Mouse (Mus musculus) frontal cortex, postnatal 25 days (tissue): ENCODE results near the gene Fdx1.

Source experiments
- DNase-seq, 2 experiments: peaks; one replicate each; pipeline ENCODE4 v3.0.0; 2022; ENCODE audit warnings: low spot score in 2 of 2

Gene Fdx1

GRCm38 (mm10) chr9:51961190-51961909, 2.0 kb downstream of the Fdx1 start:
- no peak for DNase-seq

DNA sequence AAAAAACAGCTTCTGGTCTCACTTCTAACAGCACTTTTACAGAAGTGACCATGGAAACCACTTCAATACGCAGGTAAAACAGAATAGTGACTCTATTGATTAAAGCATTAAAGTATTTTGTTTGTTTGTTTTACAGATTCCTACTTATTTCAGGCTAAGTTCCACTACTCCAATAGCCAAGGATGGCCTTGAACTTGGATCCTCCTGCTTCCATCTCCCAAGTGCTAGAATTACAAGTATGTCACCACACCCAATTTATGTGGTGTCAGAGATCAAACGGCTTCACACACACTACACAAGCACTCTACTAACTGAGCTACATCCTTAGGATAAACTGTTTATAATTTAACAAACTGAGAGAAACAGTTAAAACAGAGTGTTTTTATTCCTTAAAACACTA, 3.0 kb downstream of the Fdx1 start:
- no peak for DNase-seq

- no peak for DNase-seq
These were observed 4.4 kb downstream of the Fdx1 start for GRCm38 (mm10) chr9:51958981-51959380.

GRCm38 (mm10) chr9:51957025-51957424, 6.3 kb downstream of the Fdx1 start:
- DNase-seq: no peak

DNA sequence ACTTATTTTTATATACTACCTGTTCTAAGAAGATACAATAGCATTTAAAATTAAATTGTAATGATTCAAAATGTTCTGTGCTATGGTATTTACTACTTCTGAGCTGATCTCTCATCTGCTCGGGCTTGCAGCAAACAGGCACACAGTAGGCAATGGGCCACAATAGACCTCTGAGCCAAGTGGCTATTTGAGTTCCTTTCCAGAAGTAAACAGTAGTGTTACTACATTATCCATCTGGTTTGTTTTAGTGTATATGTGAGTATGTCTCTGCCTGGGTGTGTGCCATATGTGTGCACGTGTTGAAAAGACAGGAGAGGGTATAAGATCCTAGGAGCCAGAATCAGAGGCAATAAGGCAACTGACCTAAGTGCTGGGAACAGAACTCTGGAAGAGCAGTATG, 6.9 kb downstream of the Fdx1 start:
- no peak for DNase-seq

DNA sequence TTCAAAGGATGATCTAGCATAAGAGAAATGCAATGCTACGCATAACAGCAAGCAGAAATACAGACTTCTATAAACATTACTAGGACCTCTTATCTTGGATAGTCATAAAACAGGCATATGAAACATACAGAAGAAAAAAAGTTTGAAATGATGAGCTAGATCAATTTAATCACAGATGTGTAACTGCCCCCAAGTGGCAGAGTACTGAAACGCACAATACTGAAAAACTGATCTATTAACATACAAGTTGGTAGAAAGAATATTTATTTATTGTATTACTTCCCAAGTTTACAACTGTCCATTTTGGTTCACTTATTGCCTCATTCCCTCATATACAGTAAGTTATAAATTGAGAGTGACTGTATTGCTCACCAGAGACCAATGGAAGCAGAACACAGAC, 12.0 kb downstream of the Fdx1 start:
- no peak for DNase-seq

GRCm38 (mm10) chr9:51950667-51951066, 12.7 kb downstream of the Fdx1 start:
- no peak for DNase-seq

DNA sequence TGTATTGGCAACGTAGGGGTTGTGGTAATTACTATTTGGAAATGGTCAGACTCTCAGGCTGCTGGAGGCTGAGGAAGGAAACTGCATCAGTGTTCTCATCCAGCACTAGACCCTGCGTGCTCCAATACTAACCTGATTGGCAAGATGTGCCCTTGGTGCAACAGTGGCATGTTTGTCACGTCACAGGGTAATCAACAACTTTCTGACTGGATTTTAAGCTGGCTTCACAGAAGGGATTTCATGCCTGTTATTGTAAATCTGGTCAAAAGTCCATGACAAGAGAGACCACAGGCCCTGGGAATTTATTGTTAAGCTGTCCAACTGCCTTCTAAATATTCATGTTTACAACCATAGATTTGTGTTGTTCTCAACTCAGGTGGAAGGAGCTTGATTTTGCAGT, 13.1 kb downstream of the Fdx1 start:
- no peak for DNase-seq

GRCm38 (mm10) chr9:51943934-51944333, 19.4 kb downstream of the Fdx1 start:
- no peak for DNase-seq

- no peak for DNase-seq
These were observed 28.7 kb downstream of the Fdx1 start for GRCm38 (mm10) chr9:51934641-51935040.

GRCm38 (mm10) chr9:51931997-51932396, 31.4 kb downstream of the Fdx1 start:
- DNase-seq: no peak

DNA sequence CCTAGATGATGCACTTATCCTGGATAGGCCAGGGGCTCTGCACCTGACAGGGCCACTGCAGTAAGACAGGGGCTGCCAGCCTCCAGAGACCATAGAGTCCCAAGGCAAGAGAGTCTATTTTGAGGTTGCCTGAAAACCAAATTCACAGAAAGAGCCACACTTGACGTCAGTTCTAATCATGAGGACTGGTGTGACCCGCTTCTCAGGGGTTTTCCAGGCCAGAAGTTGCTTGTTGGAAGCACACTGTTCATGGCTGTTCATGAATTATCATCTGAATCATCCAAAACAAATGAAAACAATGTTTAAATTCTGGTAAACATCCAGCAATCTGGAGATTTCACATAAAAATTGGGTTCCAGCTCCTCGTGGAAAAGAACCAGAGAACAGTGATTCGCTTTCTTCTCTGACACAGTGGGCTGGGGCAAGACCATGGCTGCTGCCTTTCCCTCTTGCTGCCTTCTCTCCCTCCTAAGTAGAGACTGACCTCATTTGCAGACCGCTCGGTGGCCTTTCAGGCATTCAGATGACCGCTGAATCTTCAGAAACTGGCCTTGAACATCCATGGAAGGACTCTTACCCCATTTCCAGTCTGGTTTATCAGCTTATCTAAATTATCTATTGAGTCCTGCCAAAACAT, 32.2 kb downstream of the Fdx1 start:
- DNase-seq: no peak

GRCm38 (mm10) chr9:51929972-51930371, 33.4 kb downstream of the Fdx1 start:
- no peak for DNase-seq

GRCm38 (mm10) chr9:51928659-51929058, 34.7 kb downstream of the Fdx1 start:
- DNase-seq: no peak

GRCm38 (mm10) chr9:51928116-51928515, 35.2 kb downstream of the Fdx1 start:
- DNase-seq: no peak

GRCm38 (mm10) chr9:51927680-51928079, 35.7 kb downstream of the Fdx1 start:
- no peak for DNase-seq

DNA sequence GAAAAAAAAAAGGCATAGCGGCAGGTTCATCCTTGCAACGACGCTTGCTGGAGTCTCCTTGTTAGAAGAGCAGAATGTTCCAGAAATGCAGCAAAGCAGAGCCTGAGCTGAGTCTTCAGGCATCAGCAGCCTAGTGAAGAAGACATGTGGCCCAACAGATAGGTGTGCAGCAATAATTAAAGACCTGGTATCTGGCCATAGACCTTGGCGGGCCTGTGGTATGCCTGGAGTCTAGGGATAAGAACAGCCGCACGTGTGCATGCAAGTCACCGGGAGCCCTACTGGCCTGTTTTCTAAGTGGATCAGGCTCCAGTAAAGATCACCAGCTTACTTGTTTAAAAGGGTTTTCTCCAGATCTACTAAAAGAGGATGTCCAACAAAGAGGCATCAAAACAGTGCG, 36.7 kb downstream of the Fdx1 start:
- DNase-seq: no peak

- peak; percentile 25 to 45 for DNase-seq
These were observed 38.7 kb downstream of the Fdx1 start for GRCm38 (mm10) chr9:51924551-51925081.

DNA sequence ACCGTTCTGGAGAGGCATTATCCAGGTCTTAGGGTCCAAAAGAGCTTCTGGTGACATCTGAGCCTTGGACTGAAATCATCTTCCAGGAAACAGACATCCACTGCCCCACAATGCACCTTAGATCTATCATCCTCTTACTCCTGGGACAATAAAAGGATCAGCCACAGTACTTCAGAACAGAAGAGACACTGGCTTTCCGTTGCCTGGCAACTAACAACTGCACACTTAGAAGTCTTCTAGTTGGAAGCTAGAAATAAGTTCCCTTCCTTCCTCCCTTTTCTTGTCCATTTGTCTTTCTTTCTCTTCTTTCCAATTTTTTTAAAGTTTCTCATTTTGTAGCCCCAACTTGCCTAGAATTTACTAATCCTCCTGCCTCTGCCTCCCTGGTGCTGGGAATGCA, 40.6 kb downstream of the Fdx1 start:
- no peak for DNase-seq

DNA sequence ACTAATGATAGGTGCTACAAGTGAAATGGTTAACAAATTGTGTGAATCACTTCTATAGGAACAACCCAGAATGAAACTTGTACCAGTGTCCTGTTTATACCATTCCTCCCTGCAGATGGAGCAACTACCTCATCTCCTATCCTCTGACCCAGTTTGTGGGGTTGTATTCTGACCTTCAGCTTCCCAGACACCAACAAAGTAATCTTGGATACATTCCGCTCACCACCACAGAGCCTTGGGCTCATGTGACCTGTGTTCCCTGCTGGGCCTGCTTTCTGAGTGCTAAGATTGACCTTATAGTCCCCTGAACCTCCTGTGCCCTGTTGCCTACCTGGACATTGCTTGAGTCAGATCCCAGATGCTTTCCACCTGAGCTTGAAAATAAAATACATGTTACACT, 47.8 kb downstream of the Fdx1 start:
- DNase-seq: no peak

GRCm38 (mm10) chr9:51914481-51915120, 48.8 kb downstream of the Fdx1 start:
- no peak for DNase-seq

DNA sequence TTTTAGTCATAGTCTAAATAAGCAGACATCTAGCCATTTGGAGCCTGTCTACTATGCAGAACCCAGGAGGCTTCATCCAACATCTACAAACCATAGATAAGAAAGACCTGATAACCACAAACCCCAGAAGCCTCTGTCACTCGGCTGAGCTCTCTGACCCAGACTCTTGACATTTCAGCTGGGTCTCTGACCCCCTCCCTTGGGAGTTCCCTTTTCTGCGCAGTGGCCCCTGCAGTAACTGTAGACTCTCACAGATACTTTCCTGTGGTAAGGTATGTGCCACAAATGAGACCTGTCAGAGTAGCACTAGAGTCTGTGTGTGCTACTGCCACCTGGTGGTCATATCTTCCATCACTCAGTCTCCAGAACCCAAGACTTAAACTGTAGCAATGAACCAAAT, 54.5 kb downstream of the Fdx1 start:
- peak; percentile 60 to 72 for DNase-seq

DNA sequence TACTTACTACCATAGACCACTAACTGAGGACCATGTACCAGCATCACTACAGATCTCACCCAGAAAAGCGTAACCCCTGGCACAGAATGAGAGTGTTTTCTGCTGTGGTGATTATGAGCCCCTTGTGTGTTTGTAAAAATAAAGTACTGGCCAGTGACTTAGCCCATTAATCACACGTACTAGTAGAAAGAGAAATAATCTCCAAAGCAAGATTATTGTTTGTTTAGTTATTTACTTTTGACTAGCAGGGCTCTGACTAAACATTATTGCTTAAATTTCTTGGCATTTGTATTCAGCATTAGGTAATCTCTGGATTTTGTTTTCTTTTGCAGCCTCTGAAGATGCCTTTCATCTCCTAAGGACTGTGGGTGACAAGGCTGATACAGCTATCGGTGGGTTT, 55.1 kb downstream of the Fdx1 start:
- DNase-seq: no peak
